Mouse (Mus musculus): ENCODE data around the gene Zfp445.

DNA sequence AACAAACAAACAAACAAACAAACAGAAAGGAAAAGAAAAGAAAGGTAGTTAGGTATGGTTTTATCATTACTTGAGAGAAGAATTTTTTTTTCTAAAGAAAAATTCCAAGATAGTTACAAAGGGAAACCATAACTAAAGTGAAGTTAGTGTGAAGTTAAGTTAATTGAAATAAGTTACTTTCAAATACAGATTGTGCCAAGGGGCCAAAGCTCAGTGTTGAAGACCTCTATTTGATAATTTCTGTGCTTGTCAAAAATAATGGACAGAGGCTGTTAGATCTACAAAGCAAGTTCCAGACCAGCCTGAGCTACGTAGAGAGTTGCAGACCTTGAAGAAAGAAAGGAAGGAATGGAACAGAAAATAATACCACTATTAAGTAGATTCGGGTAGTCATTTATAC, 58.6 kb downstream of the Zfp445 start:
- TF ChIP-seq CTCF (IDR thresholded peaks at IDR 0.05) (no peak), EP300 (IDR thresholded peaks at IDR 0.05) (no peak)

Data from lung, postnatal 0 days (tissue).